Mouse (Mus musculus): ENCODE data around the gene Tbx10.
"Not testable (repeated sequence)": the region's sequence is repeated elsewhere in the genome, so short reads cannot be mapped to it uniquely, and the experiment has no call there.

Tbx10 gene

DNA sequence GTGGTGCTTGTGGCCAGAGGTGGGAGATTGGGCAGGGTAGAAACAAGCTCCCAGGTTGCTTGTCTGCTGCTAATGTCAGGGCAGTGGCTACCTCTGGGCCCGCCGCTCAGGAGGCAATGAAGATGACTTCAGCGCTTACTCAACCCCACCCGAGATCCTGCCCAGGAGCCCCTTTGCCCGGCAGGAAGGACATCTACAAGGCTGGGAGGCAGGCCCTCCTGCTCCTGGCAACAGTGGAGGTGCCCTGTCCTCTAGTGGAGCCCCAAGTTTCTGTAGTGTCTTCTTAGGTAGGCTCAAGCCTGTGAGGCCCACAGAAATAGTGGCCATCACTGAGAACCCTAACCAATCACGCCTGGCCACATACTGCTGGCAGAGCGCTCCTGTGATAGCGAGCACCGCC, 12.5 kb downstream of the Tbx10 start:
- DNase-seq, result no peak

DNA sequence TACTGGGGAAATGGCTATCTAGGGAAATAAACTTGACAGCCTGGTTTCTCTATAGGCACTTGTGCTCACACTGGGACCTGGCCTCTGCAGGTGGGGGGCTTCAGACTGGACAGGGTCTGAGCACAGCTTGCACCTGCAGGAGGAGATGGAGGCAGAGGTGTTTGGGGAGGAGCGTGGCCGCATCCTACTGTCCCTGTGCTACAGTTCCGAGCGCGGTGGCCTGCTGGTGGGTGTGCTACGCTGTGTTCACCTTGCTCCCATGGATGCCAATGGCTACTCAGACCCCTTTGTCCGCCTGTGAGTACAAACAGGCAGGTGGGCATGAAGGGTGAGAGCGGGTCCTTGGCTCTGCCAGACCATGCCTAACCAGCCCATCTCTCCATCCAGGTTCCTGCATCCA, 13.4 kb downstream of the Tbx10 start:
- DNase-seq, result no peak

DNA sequence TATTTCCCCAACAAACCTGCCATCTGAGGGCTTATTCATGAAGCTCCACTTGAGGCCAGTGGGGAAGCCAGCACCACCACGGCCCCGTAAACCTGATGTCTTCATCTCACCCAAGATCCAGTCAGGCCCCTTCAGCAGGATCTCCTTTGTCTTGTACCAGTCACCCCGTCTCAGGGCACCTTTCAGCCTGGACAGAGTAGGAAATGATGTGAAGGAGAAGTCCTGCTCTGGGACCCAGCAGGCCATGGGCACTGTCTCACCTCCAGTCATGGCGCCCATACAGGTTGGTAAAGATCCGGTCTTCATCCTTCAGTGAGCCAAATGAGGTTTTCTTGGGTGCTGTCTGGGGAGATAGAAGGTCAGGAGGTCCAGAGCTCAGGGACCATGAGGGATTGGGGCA, 18.5 kb downstream of the Tbx10 start:
- no peak for DNase-seq

DNA sequence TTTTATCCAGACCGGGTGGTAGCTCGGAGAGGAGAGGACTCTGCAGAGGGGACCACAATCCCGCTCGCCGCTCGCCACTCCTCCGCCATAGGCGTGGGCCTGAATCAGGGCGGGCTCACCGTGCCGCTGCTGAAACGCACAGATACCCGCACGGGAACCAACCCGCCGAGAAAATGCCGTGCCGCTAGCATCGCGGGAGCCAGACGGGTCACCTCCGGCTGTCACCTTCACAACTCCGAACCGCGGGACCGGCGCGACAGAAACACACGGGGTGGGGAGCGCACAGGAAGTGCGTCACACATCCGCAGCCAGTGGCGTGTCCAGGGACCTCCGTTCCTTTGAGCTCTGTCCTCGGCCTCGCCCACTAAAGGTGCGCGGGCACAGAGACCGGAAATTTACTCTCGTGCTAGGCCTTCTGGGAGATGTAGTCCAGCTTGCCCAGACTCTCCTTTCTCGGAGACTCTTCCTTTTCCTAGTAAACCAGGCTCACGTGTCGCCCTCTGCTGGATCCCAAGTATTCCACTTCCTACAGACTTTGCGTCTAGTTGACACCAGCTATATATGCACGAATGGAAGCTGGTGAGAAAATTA, 20.0 kb downstream of the Tbx10 start, which contains the start of gene Ndufv1:
TSS of gene Ndufv1 (minus strand) at position 375 of the 591 bp plus-strand sequence.
- peak; percentile 97 for DNase-seq

DNA sequence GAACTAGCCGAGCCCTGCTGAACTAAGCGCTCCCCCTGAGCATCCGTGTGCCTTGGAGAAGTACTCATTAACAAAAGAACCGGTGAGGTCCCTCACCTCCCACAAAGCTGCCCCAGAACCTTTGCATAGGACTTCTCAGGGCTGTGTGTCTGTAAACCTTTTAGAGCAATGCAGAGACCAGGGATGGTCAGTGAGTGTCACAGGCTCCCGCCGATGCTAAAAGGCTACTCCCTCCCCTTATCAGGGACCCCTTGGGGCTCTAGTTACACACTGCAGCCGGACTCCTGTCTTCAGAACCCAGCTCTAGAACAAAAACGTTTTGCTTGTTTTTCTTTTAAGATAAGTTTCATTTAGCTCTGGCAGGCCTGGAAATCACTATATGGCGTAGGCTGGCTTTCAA, 20.5 kb downstream of the Tbx10 start:
- DNase-seq, result no peak

DNA sequence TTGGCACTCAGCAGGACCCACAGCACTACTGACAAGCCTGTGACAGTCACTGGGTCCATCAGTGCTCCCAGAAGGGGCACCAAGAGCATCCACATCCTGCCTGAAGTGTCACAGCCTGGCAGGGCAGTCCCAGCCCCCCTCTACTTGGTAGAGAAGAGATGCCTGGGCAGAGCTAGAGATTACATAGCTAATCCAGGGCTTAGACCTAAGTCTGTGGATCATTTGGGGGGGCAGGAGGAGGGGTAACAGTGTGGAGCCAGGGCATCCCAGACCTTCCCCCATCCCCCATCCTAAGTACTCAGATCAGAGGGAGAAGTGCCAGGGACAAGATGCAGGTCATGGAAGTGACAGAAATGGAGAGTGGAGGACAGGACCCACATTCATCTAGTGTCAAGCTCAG, 22.2 kb downstream of the Tbx10 start:
- DNase-seq, result no peak

DNA sequence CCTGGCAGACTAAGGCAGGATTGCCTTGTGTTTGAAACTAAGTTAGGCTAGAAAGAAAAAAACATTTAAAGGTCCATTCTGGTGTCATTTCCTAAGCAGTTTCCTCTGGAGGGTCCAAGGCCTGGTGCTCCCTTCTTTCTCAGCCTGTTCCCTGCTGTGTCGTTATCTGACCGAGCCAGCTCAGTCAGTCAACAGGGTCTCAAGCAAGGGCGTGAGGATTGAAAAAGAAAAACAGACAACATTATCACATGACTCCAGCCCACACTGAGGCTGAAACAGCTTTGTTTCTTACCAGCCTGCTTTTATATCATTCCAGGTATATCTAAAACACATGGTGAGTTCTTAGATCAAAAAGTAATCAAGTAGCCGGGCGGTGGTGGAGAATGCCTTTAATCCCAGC, 23.1 kb downstream of the Tbx10 start:
- no peak for DNase-seq

DNA sequence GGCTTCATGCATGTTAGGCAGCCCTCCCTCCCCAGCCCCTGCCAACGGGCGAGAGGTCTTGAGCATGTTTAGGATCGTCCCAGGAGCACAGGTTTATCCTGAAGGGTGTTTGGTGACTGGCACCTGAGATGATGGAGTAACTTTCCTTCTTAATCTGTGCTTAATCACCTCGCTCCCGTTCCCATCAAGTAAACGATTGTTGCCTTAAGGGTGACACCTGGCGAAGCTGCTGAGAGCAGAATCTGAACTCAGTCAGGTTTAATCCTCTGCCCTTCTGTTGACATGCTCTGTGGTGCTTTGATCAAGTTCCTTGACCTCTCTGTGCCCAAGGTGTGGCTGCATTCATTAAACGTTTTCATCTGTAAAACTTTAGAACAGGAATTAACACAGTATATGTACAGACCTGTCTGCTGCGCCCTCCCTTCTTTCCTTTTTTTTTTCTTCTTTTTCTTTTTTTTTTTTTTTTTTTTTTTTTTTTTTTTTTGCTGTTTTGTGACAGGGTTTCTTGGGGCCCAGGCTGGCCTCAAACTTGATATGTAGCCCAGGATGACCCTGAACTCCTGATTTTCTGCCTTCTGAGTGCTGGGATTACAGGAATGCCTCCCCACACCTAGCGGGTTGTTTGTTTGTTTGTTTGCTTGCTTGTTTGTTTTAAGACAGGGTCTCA, 25.5 kb downstream of the Tbx10 start:
- no peak for DNase-seq

DNA sequence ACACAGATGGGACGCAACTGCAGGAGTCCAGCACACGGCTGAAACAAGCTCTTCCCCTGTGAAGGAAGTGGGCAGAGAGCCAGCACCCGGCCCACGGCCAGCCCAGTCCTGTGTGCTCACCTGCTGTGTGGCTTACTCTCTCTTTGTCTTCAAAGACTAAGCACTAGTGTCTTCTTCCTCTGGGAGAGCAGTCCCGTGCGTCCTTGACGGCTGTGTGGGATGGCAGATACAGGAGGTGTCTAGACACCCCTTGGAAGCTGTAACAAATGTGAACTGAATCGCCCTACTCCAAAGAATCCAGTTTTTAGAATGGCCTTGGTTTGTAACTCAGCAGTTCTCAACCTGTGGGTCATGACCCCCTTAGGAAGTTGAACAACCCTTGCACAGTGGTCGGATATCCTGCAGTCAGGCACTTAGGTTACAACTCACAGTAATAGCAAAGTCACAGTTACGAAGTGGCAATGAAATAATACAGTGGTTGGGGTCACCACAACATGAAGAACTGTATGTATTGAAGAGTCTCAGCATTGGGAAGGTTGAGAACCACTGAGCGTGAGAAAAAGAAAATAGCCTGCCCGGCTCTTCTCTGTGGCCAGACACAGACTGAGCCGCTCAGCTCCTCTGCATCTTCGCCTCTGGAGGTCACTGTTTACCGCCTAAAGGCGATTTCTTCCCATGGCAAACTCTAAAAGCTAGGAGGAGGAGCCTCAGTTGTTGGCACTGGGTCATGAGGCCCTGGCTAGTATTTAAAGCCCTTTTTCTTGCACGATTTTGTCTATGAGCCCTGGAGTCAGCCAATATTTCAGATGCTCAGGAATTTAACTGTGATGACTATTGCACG, 26.4 kb downstream of the Tbx10 start:
- DNase-seq, result peak; percentile 84

DNA sequence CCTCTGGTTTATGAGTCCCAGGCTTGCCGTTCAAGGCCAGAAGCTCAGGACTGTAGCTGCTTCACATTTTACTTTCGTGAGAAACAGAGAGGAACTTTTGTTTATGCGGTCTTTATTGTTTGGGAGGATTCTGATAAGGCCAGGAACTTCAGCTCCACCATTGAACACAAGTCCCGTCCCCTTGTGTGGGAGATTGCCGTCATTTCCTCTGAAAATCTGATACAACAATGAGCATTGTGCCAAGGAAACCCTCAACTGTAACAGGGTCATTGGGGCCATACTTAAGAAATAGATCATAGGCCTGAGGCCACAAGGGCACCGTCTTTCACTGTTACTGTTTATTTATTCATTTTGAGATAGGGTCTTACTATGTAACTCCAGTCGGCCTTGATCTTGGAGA, 30.6 kb downstream of the Tbx10 start:
- no peak for DNase-seq

DNA sequence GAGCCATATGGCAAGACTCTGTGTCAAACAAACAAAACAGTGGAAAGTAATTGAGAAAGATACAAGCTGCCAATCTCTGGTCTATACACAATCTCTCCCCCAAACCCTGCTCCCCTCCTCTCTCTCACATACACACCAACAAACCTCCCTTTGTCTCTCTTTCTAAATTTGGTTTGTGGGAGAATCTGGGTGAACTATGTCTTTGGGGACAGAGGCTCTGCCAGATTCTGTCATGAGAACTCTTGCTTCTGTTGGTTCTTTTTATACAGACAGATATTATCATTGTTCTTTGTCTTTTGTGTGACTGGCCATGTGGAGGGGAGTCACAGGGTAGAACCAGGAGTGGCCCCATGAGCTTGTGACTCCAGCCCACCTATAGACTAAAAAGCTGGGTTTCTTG, 35.0 kb downstream of the Tbx10 start:
- no peak for DNase-seq

DNA sequence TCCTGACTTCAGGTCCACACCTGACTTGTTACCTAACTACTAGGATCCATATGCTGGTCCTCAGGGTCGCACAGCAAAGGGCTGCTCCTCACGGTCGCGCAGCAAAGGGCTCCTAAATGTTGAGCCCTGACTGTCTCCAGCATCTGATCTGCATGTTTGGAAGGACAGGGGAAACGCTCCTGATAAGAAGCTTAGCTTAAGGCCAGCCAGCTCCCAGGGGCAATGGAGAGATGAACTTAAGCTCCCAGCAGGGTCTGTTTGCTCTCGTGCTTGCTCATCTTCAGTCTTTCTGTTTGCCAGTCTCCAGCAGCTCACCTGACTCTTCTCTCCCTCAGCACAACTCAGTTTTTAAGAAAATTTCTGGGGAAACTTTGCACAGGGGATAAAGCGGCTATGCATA, 40.1 kb downstream of the Tbx10 start:
- no peak for DNase-seq

DNA sequence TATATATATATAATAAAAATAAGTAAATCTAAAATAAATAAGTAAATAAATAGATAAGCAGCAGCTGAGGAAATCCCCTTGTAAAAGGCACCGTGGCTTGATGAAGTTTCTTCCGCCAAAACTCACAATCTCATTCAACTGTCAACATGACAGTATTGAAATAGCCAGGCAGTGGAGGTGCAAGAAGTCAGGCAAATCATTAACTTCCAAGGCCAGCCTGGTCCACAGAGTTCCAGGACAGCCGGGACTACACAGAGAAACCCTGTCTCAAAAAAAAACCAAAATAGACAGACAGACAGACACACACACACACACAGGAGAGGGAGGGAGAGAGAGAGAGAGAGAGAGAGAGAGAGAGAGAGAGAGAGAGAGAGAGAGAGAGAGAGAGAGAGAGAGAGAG, 40.7 kb downstream of the Tbx10 start:
- peak; percentile 34 for DNase-seq

DNA sequence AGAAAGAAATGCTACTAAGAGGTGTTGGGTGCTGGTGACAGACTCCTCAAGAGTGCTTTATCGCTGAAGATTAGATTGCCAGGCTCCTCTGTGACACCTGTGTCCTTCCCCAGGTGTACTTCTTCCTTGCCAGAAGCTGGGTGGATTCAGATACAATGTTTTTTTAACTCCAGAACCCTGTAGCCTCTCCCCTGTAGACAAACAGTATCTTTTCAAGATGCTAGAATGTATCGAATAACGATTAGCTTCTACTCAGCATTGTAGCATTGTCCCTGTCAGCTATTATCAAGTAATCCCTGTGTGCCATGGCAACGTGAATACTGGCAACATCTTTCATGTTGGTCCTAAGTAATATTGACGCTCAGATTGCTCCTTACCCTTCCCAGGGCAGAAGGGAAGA, 41.2 kb downstream of the Tbx10 start:
- no peak for DNase-seq

DNA sequence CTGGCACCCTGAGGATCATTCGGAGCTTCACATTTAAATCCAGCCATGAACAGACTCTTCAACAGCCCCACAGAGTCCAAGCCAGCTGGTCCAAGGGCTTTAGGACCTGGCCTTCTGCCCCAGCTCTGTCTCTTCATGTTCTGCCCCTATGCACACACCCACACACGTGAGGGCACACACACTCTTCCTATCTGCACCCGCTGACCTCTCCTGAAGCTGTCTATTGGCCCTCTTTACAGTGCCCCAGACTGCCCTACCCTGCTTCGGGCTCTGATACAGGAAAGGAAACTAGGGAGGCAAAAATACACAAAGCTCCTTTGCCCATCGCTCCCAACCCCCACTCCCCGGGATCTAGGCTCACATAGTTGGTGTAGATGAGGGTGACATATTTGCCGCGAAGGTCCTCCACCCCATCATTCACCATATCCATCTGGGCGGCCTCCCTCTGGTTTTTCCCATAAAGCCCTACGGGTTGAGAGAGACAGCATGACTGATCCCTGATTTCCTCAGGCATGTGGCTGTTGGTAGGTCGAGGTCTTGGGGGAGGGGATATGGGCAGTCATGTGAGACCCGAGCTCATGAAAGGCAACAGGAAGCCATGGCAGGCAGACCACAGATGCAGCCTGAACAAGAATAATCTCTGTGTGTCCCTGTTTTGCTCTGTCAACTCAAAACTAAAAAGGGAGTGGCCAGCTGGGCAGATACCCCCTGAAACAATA, 43.9 kb downstream of the Tbx10 start:
- no peak for DNase-seq

DNA sequence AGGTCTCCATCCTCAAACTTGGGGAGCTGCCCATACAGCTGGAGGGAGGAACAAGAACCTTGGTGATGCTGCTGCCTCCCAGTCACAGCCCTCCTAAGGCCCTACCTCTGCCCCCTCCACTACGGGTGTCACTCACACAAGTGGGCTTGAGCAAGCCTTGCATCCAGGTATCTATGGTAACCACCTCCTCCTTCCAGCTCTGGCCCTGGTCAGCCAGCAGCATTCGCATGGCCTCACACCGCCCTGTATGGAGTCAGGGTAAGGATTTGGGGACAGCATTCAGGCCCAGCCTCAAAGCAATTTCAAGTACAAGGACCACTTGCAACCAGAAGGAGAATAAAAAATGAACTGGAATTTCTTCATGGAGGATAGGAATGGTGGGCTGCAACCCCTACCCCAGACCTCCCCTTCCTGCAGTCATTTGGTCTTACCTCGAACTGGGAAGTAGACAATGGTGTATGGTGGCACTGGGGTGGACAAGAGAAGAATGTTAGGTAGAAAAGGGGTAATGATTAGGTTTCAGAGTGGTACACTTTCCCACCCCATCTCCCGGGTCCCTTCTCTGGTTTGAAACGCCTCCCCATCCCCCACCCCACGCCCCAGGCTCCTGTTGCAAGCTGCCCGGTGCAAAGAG, 44.7 kb downstream of the Tbx10 start:
- not testable (repeated sequence) for DNase-seq

DNA sequence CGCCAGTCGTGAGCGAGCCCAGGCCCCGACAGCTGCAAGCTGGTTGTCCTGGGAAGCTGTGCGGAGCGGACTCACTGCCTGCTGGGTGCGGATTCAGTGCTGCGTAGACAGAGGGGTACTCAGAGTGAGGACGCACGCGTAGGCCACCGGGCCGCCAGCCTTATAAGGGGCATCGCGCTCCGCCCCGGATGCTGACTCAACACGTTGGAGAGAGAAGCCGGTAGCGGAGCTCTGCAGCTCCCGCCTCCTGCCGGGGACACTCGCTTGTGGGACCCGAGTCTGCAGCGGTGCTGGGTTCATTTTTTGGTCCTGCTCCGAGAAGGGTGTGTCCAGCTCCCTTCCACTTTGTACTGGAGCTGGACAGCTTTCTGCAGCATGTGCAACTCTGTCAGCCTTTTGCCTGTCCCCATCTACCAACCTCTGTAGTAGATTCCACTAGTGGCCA, 45.3 kb downstream of the Tbx10 start, which contains the start of gene Gstp1:
TSS of gene Gstp1 (minus strand) at position 198 of the 445 bp plus-strand sequence.
- DNase-seq, result peak; percentile 89

DNA sequence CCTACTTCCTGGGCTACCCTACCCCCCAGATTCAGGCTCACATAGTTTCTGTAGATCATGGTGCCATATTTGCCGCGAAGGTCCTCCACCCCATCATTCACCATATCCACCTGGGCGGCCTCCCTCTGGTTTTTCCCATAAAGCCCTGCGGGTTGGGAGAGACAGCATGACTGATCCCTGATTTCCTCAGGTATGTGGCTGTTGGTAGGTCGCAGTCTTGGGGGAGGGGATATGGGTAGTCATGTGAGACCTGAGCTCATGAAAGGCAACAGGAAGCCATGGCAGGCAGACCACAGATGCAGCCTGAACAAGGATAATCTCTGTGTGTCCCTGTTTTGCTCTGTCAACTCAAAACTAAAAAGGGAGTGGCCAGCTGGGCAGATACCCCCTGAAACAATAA, 48.4 kb downstream of the Tbx10 start:
- not testable (repeated sequence) for DNase-seq

DNA sequence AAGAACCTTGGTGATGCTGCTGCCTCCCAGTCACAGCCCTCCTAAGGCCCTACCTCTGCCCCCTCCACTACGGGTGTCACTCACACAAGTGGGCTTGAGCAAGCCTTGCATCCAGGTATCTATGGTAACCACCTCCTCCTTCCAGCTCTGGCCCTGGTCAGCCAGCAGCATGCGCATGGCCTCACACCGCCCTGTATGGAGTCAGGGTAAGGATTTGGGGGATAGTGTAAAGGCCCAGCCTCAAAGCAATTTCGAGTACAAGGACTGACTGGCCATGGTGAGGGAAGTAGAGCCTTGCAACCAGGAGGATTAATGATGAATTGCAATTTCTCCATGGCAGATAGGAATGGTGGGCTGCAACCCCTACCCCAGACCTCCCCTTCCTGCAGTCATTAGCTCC, 48.9 kb downstream of the Tbx10 start:
- not testable (repeated sequence) for DNase-seq

DNA sequence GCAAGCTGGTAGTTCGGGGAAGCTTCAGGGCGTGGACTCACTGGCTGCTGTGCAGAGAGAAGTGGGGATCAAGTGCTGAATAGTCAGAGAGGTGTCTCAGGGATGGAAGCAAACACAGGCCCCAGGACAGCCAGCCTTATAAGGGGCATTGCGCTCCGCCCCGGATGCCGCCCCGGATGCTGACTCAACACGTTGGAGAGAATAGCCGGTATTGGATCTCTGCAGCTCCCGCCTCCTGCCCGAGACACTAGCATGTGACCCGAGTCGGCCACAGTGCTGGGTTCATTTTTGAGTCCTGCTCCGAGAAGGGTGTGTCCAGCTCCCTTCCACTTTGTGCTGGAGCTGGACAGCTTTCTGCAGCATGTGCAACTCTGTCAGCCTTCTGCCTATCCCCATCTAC, 49.6 kb downstream of the Tbx10 start:
- no peak for DNase-seq

DNA sequence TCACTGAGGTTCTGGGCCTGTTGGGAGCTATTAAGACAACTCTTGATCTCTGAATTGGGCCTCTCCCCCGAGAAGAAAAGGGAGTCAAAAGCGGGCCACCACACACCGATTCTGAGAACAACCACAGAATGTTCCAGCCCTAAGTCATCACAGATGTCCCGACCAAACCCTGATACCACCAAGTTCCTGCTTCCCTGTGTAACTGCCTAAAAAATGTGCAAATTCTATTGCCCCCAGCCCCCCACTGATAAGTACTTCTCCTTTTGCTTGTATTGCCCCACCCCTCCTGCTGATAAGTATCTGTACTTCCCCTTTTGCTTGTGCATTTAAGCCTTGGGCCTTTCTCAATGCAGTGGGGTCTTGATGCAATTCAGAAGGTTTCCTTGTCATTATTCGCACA, 51.6 kb downstream of the Tbx10 start:
- DNase-seq, result not testable (repeated sequence)

DNA sequence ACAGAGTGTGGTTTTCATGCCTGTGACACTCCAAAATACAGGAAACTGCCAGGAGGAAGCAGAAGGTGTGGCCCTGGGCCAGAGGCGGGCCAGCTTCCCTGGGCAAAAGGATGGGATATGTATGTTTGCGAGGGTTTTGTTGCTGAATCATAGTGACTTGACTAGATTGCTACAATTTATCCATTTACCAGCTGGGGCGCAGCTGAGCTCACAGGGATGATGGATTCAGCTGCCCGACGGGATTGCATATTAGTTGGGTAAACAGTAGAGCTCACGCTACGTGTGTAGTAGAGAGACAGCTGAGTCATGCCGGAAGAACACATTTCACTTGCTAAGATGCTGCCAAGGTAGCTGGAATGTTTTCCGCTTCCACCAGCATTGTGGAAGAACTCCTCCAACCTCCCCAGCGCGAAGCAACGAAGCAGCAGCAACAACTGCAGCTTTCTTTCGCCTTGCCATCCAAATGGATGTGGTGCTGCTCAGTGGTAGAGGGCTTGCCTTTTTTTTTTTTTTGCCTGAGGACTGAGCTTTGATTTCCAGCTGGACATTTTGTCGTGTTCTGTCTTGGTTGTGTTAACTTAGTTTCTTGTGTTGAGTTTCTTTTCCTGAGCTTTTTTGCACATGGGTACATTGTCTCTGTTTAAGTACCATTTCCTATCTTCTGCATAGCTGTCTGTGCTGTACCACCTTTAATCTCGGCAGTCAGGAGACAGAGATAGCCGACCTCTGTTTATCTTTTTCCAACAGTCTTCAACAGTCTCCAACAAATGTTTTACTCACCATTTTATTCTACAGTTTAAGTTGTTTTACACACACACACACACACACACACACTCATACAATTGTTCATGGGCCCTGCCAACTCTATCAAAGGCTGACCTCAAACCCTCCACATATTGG, 53.7 kb downstream of the Tbx10 start, which contains the start of gene Gstp2:
TSS of gene Gstp2 (minus strand) at position 58 of the 900 bp plus-strand sequence.
- peak; percentile 84 for DNase-seq
